Mouse (Mus musculus) hindbrain, embryonic 14.5 days (tissue): ENCODE measurements around the gene Arhgap31. TPM values are rescaled to one million over a fixed set of nuclear protein-coding genes. Genes with fewer than 3 reads are reported as not detected.

Source experiments
- ATAC-seq: fragments of 200-750 bp; cut with Nextera tagmentation; 2 replicates; pipeline ENCODE4 v1.8.0; 2017; ENCODE audit warnings: moderate number of reproducible peaks, mild to moderate bottlenecking, moderate TSS enrichment, moderate library complexity; ENCODE audit not compliant: low FRiP score
- DNase-seq: peaks from one replicate; pipeline ENCODE4 v3.0.0-alpha.2; 2015; ENCODE audit warnings: low spot score
- H3K27ac ChIP-seq: fragments of 300-500 bp; sonication (generic); 2 replicates; pipeline ENCODE4 v1.5.1; 2014; ENCODE audit warnings: mild to moderate bottlenecking, moderate library complexity
- H3K27me3 ChIP-seq: fragments of 300-500 bp; sonication (generic); 2 replicates; pipeline ENCODE4 v1.6.1; 2014; ENCODE audit warnings: mild to moderate bottlenecking, low read length, mixed read lengths; ENCODE audit not compliant: control insufficient read depth, insufficient read depth
- H3K36me3 ChIP-seq: fragments of 300-500 bp; sonication (generic); replicated peaks from 2 replicates; pipeline ENCODE4 v1.6.1; 2014; ENCODE audit not compliant: control insufficient read depth, insufficient read depth
- H3K4me1 ChIP-seq: fragments of 300-500 bp; sonication (generic); replicated peaks from 2 replicates; pipeline ENCODE4 v1.6.1; 2014; ENCODE audit warnings: antibody characterized with exemption, low read length, mixed read lengths; ENCODE audit not compliant: control insufficient read depth, insufficient read depth
- H3K4me2 ChIP-seq: fragments of 300-500 bp; sonication (generic); replicated peaks from 2 replicates; pipeline ENCODE4 v1.6.1; 2014; ENCODE audit warnings: mild to moderate bottlenecking, moderate library complexity
- H3K4me3 ChIP-seq: fragments of 300-500 bp; sonication (generic); replicated peaks from 2 replicates; pipeline ENCODE4 v1.5.1; 2014; ENCODE audit warnings: mild to moderate bottlenecking, low read length
- H3K9ac ChIP-seq: fragments of 300-500 bp; sonication (generic); 2 replicates; pipeline ENCODE4 v1.6.1; 2014
- H3K9me3 ChIP-seq: fragments of 300-500 bp; sonication (generic); 2 replicates; pipeline ENCODE4 v1.6.1; 2016; ENCODE audit warnings: low read length; ENCODE audit not compliant: control insufficient read depth
- WGBS: fragments of 180-500 bp; shearing (Covaris S2); extraction: QIAGEN DNeasy Blood & Tissue Kit; methylation state at CpG from one replicate; pipeline ENCODE4 v1.1.7; 2014; 5-methylcytosine and 5-hydroxymethylcytosine counted together
- polyA plus RNA-seq: library from polyadenylated mRNA; unstranded; fragments of >200 nt; fragmentation: Nextera tagmentation; extraction: Ambion mirVana; gene quantifications from 2 replicates; pipeline ENCODE4 v1.2.1, GENCODE M21; 2014

Arhgap31 gene
- polyA plus RNA-seq, 1 experiment from 2014 or later: 7.8 TPM

GRCm38 (mm10) chr16:38651306-38651705 lies 61.8 kb downstream of the Arhgap31 start:
- Histone ChIP-seq H3K4me1 (peaks cover 6% of the 10 kb centered on the region), H3K9me3 (no peaks in the 10 kb centered on the region), H3K36me3 (no peaks in the 10 kb centered on the region), H3K4me2 (no peak overlapping the region), H3K27ac (0 out of 2 replicates have a peak overlapping the region, but pooled peaks have one; percentile 15), H3K27me3 (no peaks in the 10 kb centered on the region), H3K4me3 (no peak overlapping the region), H3K9ac (no peak overlapping the region)
- DNase-seq (no peak), ATAC-seq (no peak)
- 83% methylated on average over 12 of the region's 12 CpGs for WGBS

GRCm38 (mm10) chr16:38649431-38649827 lies 63.6 kb downstream of the Arhgap31 start:
- Histone ChIP-seq H3K27me3 (no peaks in the 10 kb centered on the region), H3K4me3 (no peak overlapping the region), H3K4me2 (no peak overlapping the region), H3K9ac (no peak overlapping the region), H3K36me3 (no peaks in the 10 kb centered on the region), H3K27ac (no peak overlapping the region), H3K9me3 (no peaks in the 10 kb centered on the region), H3K4me1 (peaks cover 6% of the 10 kb centered on the region)
- whole genome bisulfite sequencing: 82% methylated on average over 11 of the region's 11 CpGs
- ATAC-seq (no peak), DNase-seq (no peak)

GRCm38 (mm10) chr16:38648783-38649430 lies 64.2 kb downstream of the Arhgap31 start:
- H3K4me2 ChIP-seq: no peak overlapping the region
- no peak overlapping the region for H3K4me3 ChIP-seq
- 82% methylated on average over 9 of the region's 9 CpGs for WGBS
- H3K9me3 ChIP-seq: no peaks in the 10 kb centered on the region
- ATAC-seq (no peak), DNase-seq (no peak)
- H3K36me3 ChIP-seq: no peaks in the 10 kb centered on the region
- H3K4me1 ChIP-seq: peaks cover 6% of the 10 kb centered on the region
- no peaks in the 10 kb centered on the region for H3K27me3 ChIP-seq
- no peak overlapping the region for H3K27ac ChIP-seq
- no peak overlapping the region for H3K9ac ChIP-seq

- Histone ChIP-seq H3K4me1 (no peaks in the 10 kb centered on the region), H3K4me3 (no peak overlapping the region), H3K36me3 (no peaks in the 10 kb centered on the region), H3K9me3 (no peaks in the 10 kb centered on the region), H3K4me2 (no peak overlapping the region), H3K27ac (no peak overlapping the region), H3K27me3 (no peaks in the 10 kb centered on the region), H3K9ac (no peak overlapping the region)
- WGBS: 93% methylated on average over 5 of the region's 5 CpGs
- DNase-seq (no peak), ATAC-seq (no peak)
These were observed 64.9 kb downstream of the Arhgap31 start for GRCm38 (mm10) chr16:38648155-38648554.

GRCm38 (mm10) chr16:38644455-38644854 lies 68.6 kb downstream of the Arhgap31 start:
- ATAC-seq: no peak
- H3K4me1 ChIP-seq: no peaks in the 10 kb centered on the region

GRCm38 (mm10) chr16:38637085-38637484 lies 76.0 kb downstream of the Arhgap31 start:
- H3K27me3 ChIP-seq: no peaks in the 10 kb centered on the region
- H3K36me3 ChIP-seq: no peaks in the 10 kb centered on the region
- no peak overlapping the region for H3K4me2 ChIP-seq
- no peaks in the 10 kb centered on the region for H3K9me3 ChIP-seq
- H3K27ac ChIP-seq: no peak overlapping the region
- ATAC-seq: no peak
- H3K9ac ChIP-seq: no peak overlapping the region
- WGBS: 80% methylated on average over 10 of the region's 10 CpGs
- no peaks in the 10 kb centered on the region for H3K4me1 ChIP-seq
- H3K4me3 ChIP-seq: no peak overlapping the region
- no peak for DNase-seq

More at GRCm38 (mm10) chr16:38644455-38644854, 68.6 kb downstream of the Arhgap31 start:
- H3K27me3 ChIP-seq: no peaks in the 10 kb centered on the region
- H3K4me2 ChIP-seq: no peak overlapping the region
- H3K27ac ChIP-seq: no peak overlapping the region
- H3K9ac ChIP-seq: no peak overlapping the region
- DNase-seq: no peak
- WGBS: 76% methylated on average over 2 of the region's 2 CpGs
- no peaks in the 10 kb centered on the region for H3K36me3 ChIP-seq
- H3K9me3 ChIP-seq: no peaks in the 10 kb centered on the region
- no peak overlapping the region for H3K4me3 ChIP-seq

DNA sequence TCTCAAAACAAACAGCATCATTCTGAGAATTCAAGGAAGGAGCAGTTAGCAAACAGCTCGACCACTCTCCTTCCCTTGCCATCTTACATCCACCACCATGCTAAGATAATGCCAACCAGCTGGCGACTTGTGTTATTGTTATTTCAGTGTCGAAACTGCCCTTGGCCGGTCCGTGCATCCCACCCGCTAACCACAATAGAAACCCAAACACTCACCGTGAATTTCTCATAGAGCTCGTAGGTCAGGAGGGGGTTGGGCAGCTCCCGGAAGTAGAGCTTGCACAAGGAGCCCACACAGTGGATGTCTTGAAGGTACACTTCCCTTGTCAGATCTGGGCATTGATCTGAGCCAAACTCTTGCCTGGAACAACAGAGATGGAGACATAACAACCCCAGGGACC lies 76.4 kb downstream of the Arhgap31 start:
- Histone ChIP-seq H3K9ac (no peak overlapping the region), H3K27ac (no peak overlapping the region), H3K4me3 (no peak overlapping the region), H3K4me2 (no peak overlapping the region), H3K27me3 (no peaks in the 10 kb centered on the region), H3K36me3 (no peaks in the 10 kb centered on the region), H3K4me1 (no peaks in the 10 kb centered on the region), H3K9me3 (no peaks in the 10 kb centered on the region)
- DNase-seq (no peak), ATAC-seq (no peak)
- 74% methylated on average over 9 of the region's 9 CpGs for WGBS

DNA sequence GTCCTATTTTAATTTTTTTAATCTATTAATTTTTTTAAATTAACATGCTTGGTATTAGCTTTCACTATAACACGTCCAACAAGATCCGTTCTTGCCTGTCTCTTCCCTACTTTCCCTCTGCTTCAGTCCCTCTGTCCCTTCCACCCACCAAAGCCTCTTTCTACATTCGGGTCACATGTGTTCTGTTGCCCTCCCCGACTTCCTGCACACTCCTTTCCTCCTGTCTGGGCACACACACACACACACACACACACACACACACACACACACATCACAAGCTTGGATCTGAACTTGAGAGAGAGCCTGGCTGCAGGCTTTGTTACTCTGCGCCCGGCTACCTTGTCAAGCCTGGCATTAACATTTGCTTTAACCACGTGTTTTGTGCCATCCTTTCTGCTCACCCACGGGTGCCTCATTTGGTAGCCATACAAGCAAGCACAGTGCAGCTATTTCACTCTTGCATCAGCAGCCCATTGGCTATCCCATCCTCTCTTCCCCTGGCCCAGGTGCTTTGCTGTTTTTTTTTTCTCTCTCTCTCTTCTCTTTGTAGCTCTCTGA lies 77.2 kb downstream of the Arhgap31 start:
- no peaks in the 10 kb centered on the region for H3K4me1 ChIP-seq
- no peaks in the 10 kb centered on the region for H3K9me3 ChIP-seq
- H3K4me3 ChIP-seq: no peak overlapping the region
- H3K4me2 ChIP-seq: no peak overlapping the region
- 80% methylated on average over 8 of the region's 8 CpGs for WGBS
- no peaks in the 10 kb centered on the region for H3K27me3 ChIP-seq
- no peaks in the 10 kb centered on the region for H3K36me3 ChIP-seq
- H3K27ac ChIP-seq: no peak overlapping the region
- H3K9ac ChIP-seq: no peak overlapping the region
- ATAC-seq (no peak), DNase-seq (no peak)

DNA sequence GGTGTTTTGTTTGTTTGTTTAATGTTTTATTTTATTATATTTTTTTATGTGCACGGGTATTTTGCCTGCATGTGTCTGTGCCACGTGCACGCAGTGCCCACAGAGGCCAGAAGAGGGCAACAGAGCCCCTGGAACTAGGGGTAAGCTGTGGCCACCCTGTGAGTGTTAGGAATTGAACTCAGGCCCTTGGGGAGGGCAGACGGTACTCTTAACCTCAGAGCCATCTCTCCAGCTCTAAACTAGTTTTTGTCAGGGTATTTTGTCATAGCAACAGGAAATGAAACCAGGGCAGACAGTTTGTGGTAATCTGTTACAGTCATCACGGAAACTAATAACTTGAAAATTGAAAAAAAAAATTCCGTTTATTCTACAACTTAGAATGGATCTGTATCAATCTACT lies 80.9 kb downstream of the Arhgap31 start:
- Histone ChIP-seq H3K4me3 (no peak overlapping the region), H3K36me3 (no peaks in the 10 kb centered on the region), H3K27me3 (no peaks in the 10 kb centered on the region), H3K4me2 (no peak overlapping the region), H3K9me3 (no peaks in the 10 kb centered on the region), H3K27ac (no peak overlapping the region), H3K9ac (no peak overlapping the region), H3K4me1 (no peaks in the 10 kb centered on the region)
- ATAC-seq (no peak), DNase-seq (peak; percentile 32)
- WGBS: 64% methylated on average over 6 of the region's 6 CpGs
